Mouse (Mus musculus): Measurements from ENCODE around the gene Cnn2. TPM values are rescaled to one million over a fixed set of nuclear protein-coding genes. Genes with fewer than 3 reads are reported as not detected.

Cnn2 gene
- total and polyA plus RNA-seq, 2 experiments from 2014 or later = 16.4 to 17.2 TPM

DNA sequence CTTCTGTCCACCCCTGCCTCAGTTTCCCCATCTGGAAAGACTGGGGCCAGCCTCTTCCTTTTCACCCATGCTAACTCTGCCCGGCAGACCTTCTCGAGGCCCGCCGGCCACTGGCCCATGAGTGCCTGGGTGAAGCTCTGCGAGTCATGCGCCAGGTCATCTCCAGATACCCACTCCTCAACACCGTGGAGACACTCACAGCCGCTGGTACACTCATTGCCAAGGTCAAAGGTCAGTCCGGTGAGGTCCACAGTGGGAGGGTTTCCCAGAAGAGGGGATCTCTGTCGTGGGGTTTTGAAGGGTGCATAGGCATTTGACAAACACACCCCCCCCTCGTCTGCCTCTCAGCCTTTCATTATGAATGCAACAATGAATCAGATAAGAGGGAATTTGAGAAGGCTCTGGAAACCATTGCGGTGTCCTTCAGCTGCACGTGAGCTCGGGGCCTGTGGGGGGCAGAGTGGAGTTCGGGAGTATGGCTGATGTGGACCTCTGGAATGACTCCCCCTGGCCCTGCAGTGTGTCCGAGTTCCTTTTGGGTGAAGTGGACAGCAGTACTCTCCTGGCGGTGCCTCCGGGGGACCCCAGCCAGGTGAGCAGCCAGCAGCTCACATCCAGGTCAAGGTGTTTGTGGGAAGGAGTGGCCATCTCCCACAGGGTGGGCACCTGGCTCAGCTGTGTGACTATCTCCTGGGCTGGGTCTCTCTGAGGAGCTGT is 32.4 kb downstream of the Cnn2 start:
- no peak for ATAC-seq
- Histone ChIP-seq H3K4me2 (ENCODE audit: low read depth, low read length) (no peak overlapping the region), H3K9ac (replicated peaks; ENCODE audit: low read length) (no peak overlapping the region), H3K9me3 (ENCODE audit: low read length) (no peaks in the 10 kb centered on the region), H3K27me3 (ENCODE audit: insufficient read depth, low read length) (peaks cover 4% of the 10 kb centered on the region; the same call in 1 of the 2 replicates), H3K4me1 (ENCODE audit: insufficient read depth, low read length) (no peaks in the 10 kb centered on the region), H3K27ac (no peak overlapping the region), H3K36me3 (ENCODE audit: insufficient read depth, low read length) (no peaks in the 10 kb centered on the region), H3K4me3 (ENCODE audit: low read length) (no peak overlapping the region)
- TF ChIP-seq CTCF (IDR thresholded peaks at IDR 0.05; ENCODE audit: low read depth) = no peak
- 88% methylated on average over 18 of the region's 18 CpGs for WGBS
- no peak for DNase-seq (ENCODE audit: low spot score)

DNA sequence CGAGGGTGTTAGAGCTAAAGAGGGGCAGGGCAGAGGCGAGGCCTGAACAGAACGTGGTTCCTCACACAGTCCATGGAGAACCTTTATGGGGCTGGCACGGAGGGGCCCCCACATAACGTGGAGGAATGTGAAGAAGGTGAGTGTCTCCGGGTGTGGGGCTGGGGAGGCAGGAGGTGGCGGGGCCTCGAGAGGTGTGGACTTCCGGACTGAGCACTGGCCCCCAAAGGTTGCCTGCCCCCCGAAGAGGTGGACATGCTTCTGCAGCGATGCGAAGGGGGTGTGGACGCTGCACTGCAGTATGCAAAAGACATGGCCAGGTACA is 32.9 kb downstream of the Cnn2 start:
- TF ChIP-seq CTCF (IDR thresholded peaks at IDR 0.05; ENCODE audit: low read depth) = no peak
- H3K27ac ChIP-seq = no peak overlapping the region
- H3K9ac ChIP-seq (replicated peaks; ENCODE audit: low read length) = no peak overlapping the region
- no peaks in the 10 kb centered on the region for H3K4me1 ChIP-seq (ENCODE audit: insufficient read depth, low read length)
- H3K4me2 ChIP-seq (ENCODE audit: low read depth, low read length) = no peak overlapping the region
- no peaks in the 10 kb centered on the region for H3K9me3 ChIP-seq (ENCODE audit: low read length)
- H3K27me3 ChIP-seq (ENCODE audit: insufficient read depth, low read length) = peaks cover 4% of the 10 kb centered on the region; the same call in 1 of the 2 replicates
- no peak overlapping the region for H3K4me3 ChIP-seq (ENCODE audit: low read length)
- no peaks in the 10 kb centered on the region for H3K36me3 ChIP-seq (ENCODE audit: insufficient read depth, low read length)
- DNase-seq (ENCODE audit: low spot score) = no peak
- ATAC-seq = no peak
- WGBS = 89% methylated on average over 13 of the region's 13 CpGs

DNA sequence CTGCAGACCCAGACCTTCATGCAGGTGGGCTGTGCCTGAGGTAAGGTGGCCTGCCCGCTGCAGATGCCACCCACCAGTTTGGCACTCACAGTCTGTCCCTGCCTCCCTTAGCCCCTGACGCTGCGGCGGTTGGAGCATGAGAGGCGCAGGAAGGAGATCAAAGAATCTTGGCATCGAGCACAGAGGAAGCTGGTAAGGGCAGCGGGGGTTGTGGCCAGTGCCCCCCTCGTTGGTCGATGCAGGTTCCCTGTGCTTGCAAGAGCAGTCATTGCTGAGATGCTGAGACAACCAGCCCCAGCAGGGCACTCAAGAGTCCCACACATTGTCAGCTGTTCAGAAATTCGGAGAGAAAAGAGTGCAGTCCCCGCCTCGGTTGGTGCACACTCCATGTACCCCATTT is 33.8 kb downstream of the Cnn2 start:
- no peak overlapping the region for H3K4me2 ChIP-seq (ENCODE audit: low read depth, low read length)
- no peak overlapping the region for H3K27ac ChIP-seq
- H3K9ac ChIP-seq (replicated peaks; ENCODE audit: low read length) = no peak overlapping the region
- no peak for TF ChIP-seq CTCF (IDR thresholded peaks at IDR 0.05; ENCODE audit: low read depth)
- ATAC-seq (no peak), DNase-seq (ENCODE audit: low spot score) (no peak)
- H3K4me1 ChIP-seq (ENCODE audit: insufficient read depth, low read length) = no peaks in the 10 kb centered on the region
- WGBS = 87% methylated on average over 12 of the region's 12 CpGs
- peaks cover 4% of the 10 kb centered on the region; the same call in 1 of the 2 replicates for H3K27me3 ChIP-seq (ENCODE audit: insufficient read depth, low read length)
- no peaks in the 10 kb centered on the region for H3K36me3 ChIP-seq (ENCODE audit: insufficient read depth, low read length)
- H3K9me3 ChIP-seq (ENCODE audit: low read length) = no peaks in the 10 kb centered on the region
- no peak overlapping the region for H3K4me3 ChIP-seq (ENCODE audit: low read length)

DNA sequence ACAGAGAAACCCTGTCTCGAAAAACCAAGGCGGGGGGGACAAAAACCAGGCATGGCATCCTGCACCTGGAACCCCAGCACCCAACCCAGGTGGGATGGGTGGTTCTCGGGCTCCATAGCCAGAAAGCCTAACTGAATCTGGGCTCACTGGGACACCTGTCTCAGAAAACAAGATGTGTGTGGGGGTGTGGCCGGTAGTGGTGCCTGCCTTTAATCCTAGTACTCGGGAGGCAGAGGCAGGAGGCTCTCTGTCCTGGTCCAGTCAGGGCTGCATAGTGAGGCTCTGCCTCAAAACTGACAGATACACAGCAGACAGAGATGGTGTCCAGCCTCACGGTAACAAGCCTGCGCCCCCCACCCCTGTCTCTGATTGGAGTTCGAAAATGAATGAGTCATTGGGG is 34.4 kb downstream of the Cnn2 start:
- Histone ChIP-seq H3K9me3 (ENCODE audit: low read length) (no peaks in the 10 kb centered on the region), H3K9ac (replicated peaks; ENCODE audit: low read length) (no peak overlapping the region), H3K36me3 (ENCODE audit: insufficient read depth, low read length) (no peaks in the 10 kb centered on the region), H3K27ac (no peak overlapping the region), H3K4me3 (ENCODE audit: low read length) (no peak overlapping the region), H3K4me2 (ENCODE audit: low read depth, low read length) (no peak overlapping the region), H3K4me1 (ENCODE audit: insufficient read depth, low read length) (no peaks in the 10 kb centered on the region), H3K27me3 (ENCODE audit: insufficient read depth, low read length) (peaks cover 4% of the 10 kb centered on the region; the same call in 1 of the 2 replicates)
- WGBS = 90% methylated on average over 8 of the region's 8 CpGs
- ATAC-seq (no peak), DNase-seq (ENCODE audit: low spot score) (no peak)
- no peak for TF ChIP-seq CTCF (IDR thresholded peaks at IDR 0.05; ENCODE audit: low read depth)

DNA sequence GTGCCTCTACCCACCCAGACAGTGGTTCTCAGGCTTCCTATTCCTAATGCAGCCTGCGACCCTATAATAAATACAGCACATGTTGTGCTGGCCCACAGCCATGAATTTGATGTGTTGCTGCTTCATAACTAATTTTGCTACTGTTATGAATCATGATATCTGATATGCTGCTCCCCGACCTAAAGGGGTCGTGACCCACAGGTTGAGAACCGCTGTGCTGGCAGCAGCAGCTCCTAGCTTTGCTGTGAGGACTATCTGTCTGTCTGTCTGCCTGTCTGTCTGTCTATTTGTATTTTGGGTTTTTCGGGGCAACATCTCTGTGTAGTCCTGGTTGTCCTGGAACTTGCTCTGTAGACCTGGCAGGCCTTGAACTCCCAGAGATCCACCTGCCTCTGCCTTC is 35.4 kb downstream of the Cnn2 start:
- H3K4me2 ChIP-seq (ENCODE audit: low read depth, low read length) = no peak overlapping the region
- H3K27me3 ChIP-seq (ENCODE audit: insufficient read depth, low read length) = peaks cover under 1% of the 10 kb centered on the region; the same call in 1 of the 2 replicates
- TF ChIP-seq CTCF (IDR thresholded peaks at IDR 0.05; ENCODE audit: low read depth) = no peak
- H3K9ac ChIP-seq (replicated peaks; ENCODE audit: low read length) = no peak overlapping the region
- ATAC-seq (no peak), DNase-seq (ENCODE audit: low spot score) (no peak)
- no peaks in the 10 kb centered on the region for H3K36me3 ChIP-seq (ENCODE audit: insufficient read depth, low read length)
- H3K4me3 ChIP-seq (ENCODE audit: low read length) = no peak overlapping the region
- H3K27ac ChIP-seq = no peak overlapping the region
- 72% methylated on average over 5 of the region's 5 CpGs for WGBS
- H3K4me1 ChIP-seq (ENCODE audit: insufficient read depth, low read length) = no peaks in the 10 kb centered on the region
- no peaks in the 10 kb centered on the region for H3K9me3 ChIP-seq (ENCODE audit: low read length)

DNA sequence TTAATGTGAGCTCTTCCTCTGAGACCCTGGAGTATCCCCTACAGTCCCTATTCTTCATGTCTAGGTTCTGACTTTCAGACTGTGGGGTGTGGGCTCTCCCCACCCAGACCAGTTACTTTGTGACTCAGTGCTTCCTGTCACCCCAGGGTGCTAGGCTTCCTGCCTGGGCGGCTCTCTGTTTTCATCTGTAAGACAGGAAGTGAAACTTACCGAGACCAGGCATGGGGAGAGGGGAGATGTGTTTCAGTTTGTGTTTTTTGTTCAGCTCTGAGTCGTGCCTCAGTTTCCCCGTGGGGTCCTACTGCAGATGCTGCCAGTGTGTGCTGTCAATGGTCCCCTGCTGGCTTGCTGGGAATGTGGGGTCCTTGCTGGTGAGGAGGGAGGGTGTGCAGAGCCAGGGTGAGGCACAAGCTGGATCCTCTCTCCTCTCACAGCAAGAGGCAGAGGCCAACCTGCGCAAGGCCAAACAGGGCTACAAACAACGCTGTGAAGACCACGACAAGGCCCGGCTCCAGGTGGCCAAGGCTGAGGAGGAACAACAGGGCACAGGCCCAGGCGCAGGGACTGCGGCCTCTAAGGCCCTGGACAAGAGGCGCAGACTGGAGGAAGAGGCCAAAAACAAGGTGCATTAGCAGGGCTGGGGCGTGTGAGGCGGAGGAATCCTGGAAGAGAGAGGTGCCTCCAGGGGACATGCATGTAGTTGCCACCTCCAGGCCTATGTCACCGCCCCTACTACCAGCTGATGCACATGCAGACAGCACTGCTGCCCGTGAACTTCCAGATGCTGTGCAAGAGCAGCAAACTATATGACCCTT is 36.1 kb downstream of the Cnn2 start:
- H3K9ac ChIP-seq (replicated peaks; ENCODE audit: low read length) = no peak overlapping the region
- no peak overlapping the region for H3K27ac ChIP-seq
- DNase-seq (ENCODE audit: low spot score) = no peak
- ATAC-seq = no peak
- no peak for TF ChIP-seq CTCF (IDR thresholded peaks at IDR 0.05; ENCODE audit: low read depth)
- no peak overlapping the region for H3K4me2 ChIP-seq (ENCODE audit: low read depth, low read length)
- H3K27me3 ChIP-seq (ENCODE audit: insufficient read depth, low read length) = no peaks in the 10 kb centered on the region; the same call in 1 of the 2 replicates
- no peaks in the 10 kb centered on the region for H3K4me1 ChIP-seq (ENCODE audit: insufficient read depth, low read length)
- no peaks in the 10 kb centered on the region for H3K36me3 ChIP-seq (ENCODE audit: insufficient read depth, low read length)
- no peaks in the 10 kb centered on the region for H3K9me3 ChIP-seq (ENCODE audit: low read length)
- WGBS = 69% methylated on average over 15 of the region's 15 CpGs
- H3K4me3 ChIP-seq (ENCODE audit: low read length) = no peak overlapping the region

DNA sequence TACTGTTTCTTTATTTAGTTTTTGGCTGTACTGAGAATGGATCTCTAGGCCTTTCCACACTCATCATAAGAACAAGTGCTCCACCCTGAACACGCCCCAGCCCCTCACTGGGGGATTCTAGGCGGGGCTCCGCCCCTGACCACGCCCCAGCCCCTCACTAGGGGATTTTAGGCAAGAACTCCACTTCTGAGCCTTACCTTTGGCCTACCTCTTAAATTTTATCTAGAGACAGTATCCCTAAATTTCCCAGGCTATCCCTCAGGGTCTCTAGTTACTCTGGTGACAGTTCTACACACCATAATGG is 36.6 kb downstream of the Cnn2 start:
- H3K36me3 ChIP-seq (ENCODE audit: insufficient read depth, low read length) = no peaks in the 10 kb centered on the region
- ATAC-seq (no peak), DNase-seq (ENCODE audit: low spot score) (no peak)
- no peaks in the 10 kb centered on the region for H3K4me1 ChIP-seq (ENCODE audit: insufficient read depth, low read length)
- H3K9ac ChIP-seq (replicated peaks; ENCODE audit: low read length) = no peak overlapping the region
- 44% methylated on average over 4 of the region's 4 CpGs for WGBS
- H3K27ac ChIP-seq = no peak overlapping the region
- no peak overlapping the region for H3K4me3 ChIP-seq (ENCODE audit: low read length)
- H3K4me2 ChIP-seq (ENCODE audit: low read depth, low read length) = no peak overlapping the region
- H3K27me3 ChIP-seq (ENCODE audit: insufficient read depth, low read length) = no peaks in the 10 kb centered on the region; the same call in 1 of the 2 replicates
- TF ChIP-seq CTCF (IDR thresholded peaks at IDR 0.05; ENCODE audit: low read depth) = no peak
- H3K9me3 ChIP-seq (ENCODE audit: low read length) = no peaks in the 10 kb centered on the region

Measured in hindbrain, postnatal 0 days (tissue).